Mouse (Mus musculus): ENCODE measurements around the gene Tarbp1. TPM values are rescaled to one million over a fixed set of nuclear protein-coding genes. Genes with fewer than 3 reads are reported as not detected.

The Tarbp1 gene
- 10 to 100 TPM; 10.0 to 10.9 TPM for total RNA-seq (2023)

DNA sequence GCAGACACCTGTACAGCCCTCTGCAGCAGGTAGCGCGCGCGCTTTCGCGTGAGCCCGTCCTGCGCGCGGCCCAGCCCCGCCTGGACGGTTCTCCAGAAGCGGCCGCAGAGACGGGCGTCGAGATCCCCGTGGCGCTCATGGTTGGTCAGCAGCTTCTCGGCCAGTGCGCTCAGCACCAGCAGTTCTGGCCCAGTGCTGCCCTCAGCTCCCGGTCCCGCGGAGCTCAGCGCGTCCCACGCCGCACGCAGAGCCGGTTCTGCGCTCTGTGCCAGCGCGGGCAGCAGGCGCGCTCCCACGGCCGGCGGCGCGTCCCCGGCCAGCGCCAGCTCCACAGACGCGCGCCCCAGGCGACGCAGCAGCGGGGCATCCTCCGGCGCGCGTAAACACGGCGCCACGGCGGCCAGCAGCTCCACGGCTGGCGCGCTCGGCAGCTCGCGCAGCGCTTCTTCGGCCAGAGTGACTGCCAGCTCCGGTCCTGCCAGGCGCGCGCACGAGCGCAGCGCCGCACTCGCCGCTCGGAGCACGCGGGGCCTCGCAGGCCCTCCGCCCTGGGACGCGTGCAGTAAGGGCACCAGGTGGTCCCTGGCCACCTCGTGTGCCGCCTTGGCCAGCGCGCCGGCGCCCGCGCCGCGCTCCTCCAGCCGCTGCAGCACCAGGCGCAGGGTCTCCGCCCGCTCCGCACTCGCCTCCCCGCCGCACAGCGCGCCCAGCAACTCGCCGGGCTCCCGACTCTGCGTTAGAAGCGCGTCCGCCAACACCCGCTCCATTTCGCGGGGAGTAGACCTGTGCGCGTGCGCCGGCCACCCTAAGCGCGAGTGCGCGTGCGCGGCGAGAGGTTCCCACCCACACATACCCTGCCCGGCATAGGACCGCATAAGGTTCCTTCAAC, at the start of gene Tarbp1:
TSS of gene Tarbp1 (minus strand) at position 767 of the 889 bp plus-strand sequence.

GRCm38 (mm10) chr8:126422174-126422919, 52.5 kb downstream of the Tarbp1 start, which contains the start of gene Coa6:
Gene Coa6 (plus strand): TSS chr8:126422515.

Other genes with a start within 250 kb of the Tarbp1 start
- gene Slc35f3, start 176.5 kb downstream of the Tarbp1 start, total RNA-seq (2023), result not detected
- 10 to 100 TPM; 12.7 to 15.4 TPM for gene Coa6, start 52.5 kb downstream of the Tarbp1 start, total RNA-seq (2023)
- 10 to 100 TPM; 92.9 to 97.3 TPM for gene Irf2bp2, start 118.9 kb upstream of the Tarbp1 start, total RNA-seq (2023)

Data from B cell, adult 67 days (primary cell).